Mouse (Mus musculus): Measurements from ENCODE around the gene Parp4.

DNA sequence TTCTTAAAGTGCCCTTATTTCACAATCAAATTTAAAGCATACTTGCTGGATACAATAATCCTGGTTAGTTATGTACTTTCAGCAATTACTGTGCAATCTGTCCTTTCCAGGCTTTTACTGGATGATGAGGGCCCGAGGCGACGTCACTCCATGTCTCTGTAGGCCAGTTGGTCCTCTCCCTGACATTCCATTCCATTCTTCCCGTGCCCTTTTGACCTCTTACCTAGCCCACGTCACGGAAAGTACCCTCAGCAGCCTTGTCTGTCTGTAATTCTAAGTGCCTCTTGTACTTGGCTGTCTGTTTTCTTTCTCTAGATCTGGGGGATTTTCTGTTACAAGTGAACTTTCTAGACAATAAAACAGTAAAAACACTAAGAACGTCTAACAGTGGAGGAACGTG, 3.6 kb downstream of the Parp4 start:
- TF ChIP-seq TAL1 (IDR thresholded peaks at IDR 0.05; ENCODE audit: low read length) (no peak), GATA1 (IDR thresholded peaks at IDR 0.05; ENCODE audit: low read length) (no peak)
